Mouse (Mus musculus) heart, embryonic 13.5 days (tissue): ENCODE data around the gene Hacl1. TPM values are rescaled to one million over a fixed set of nuclear protein-coding genes. Genes with fewer than 3 reads are reported as not detected.
A peak's percentile ranks its signal among the peaks of the same experiment; 100 is the strongest.

Source experiments
- ATAC-seq: fragments of 200-750 bp; cut with Nextera tagmentation; 2 replicates; pipeline ENCODE4 v1.8.0; 2017; ENCODE audit warnings: moderate TSS enrichment; ENCODE audit not compliant: insufficient number of reproducible peaks, low FRiP score, low TSS enrichment; ENCODE audit errors: extremely low read depth
- H3K27ac ChIP-seq: fragments of 300-500 bp; sonication (generic); replicated peaks from 2 replicates; pipeline ENCODE4 v1.5.1; 2015; ENCODE audit warnings: moderate library complexity, mild to moderate bottlenecking, inconsistent platforms
- H3K27me3 ChIP-seq: fragments of 300-500 bp; sonication (generic); replicated peaks from 2 replicates; pipeline ENCODE4 v1.6.1; 2015; ENCODE audit warnings: mild to moderate bottlenecking, inconsistent platforms
- H3K36me3 ChIP-seq: fragments of 300-500 bp; sonication (generic); 2 replicates; pipeline ENCODE4 v1.6.1; 2015; ENCODE audit warnings: mild to moderate bottlenecking, inconsistent platforms
- H3K4me1 ChIP-seq: fragments of 300-500 bp; sonication (generic); 2 replicates; pipeline ENCODE4 v1.6.1; 2015; ENCODE audit warnings: inconsistent platforms
- H3K4me2 ChIP-seq: fragments of 300-500 bp; sonication (generic); 2 replicates; pipeline ENCODE4 v1.6.1; 2015; ENCODE audit warnings: inconsistent platforms, mild to moderate bottlenecking, moderate library complexity
- H3K4me3 ChIP-seq: fragments of 300-500 bp; sonication (generic); 2 replicates; pipeline ENCODE4 v1.5.1; 2015; ENCODE audit warnings: moderate library complexity, mild to moderate bottlenecking, inconsistent platforms
- H3K9ac ChIP-seq: fragments of 300-500 bp; sonication (generic); 2 replicates; pipeline ENCODE4 v1.6.1; 2015; ENCODE audit warnings: inconsistent platforms, mild to moderate bottlenecking, moderate library complexity
- H3K9me3 ChIP-seq: fragments of 300-500 bp; sonication (generic); 2 replicates; pipeline ENCODE4 v1.6.1; 2016; ENCODE audit warnings: inconsistent platforms
- WGBS: fragments of 180-500 bp; shearing (Covaris S2); methylation state at CpG from one replicate; pipeline ENCODE4 v1.1.7; 2015; ENCODE audit warnings: mixed read lengths; 5-methylcytosine and 5-hydroxymethylcytosine counted together
- polyA plus RNA-seq: library from polyadenylated mRNA; unstranded; fragments of >200 nt; fragmentation: Nextera tagmentation; extraction: Ambion mirVana; gene quantifications from 2 replicates; pipeline ENCODE4 v1.2.1, GENCODE M21; 2015

The Hacl1 gene
- polyA plus RNA-seq, 1 experiment from 2014 or later = 10.7 TPM

DNA sequence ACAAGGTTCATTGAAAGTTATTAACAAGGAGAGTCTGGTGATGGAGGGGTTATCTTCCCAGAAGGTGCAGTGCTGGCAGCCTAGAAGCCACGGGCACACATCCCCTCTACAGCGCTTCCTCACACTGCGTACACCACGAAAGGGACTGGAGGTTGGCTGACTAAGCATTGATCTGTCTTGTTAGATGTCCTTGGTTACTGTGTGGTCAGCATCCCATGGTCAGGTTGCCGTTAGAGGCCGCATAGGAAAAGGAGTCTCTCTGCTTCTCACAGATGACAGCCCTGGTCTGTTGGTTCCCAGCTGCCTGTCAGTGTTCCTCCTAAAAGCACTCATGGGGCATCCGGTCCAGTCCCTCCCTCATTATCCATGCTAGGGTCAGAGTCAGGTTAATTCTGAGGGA is 10.1 kb upstream of the Hacl1 start:
- no peak overlapping the region for H3K4me2 ChIP-seq
- H3K4me3 ChIP-seq = no peak overlapping the region
- peaks cover 34% of the 10 kb centered on the region for H3K4me1 ChIP-seq
- no peak overlapping the region for H3K9ac ChIP-seq
- ATAC-seq = no peak
- H3K36me3 ChIP-seq = no peaks in the 10 kb centered on the region
- no peaks in the 10 kb centered on the region for H3K27me3 ChIP-seq
- H3K9me3 ChIP-seq = 0 out of 2 replicates have a peak, but pooled peaks cover 3% of the 10 kb centered on the region
- H3K27ac ChIP-seq = no peak overlapping the region
- WGBS = 60% methylated on average over 7 of the region's 7 CpGs

DNA sequence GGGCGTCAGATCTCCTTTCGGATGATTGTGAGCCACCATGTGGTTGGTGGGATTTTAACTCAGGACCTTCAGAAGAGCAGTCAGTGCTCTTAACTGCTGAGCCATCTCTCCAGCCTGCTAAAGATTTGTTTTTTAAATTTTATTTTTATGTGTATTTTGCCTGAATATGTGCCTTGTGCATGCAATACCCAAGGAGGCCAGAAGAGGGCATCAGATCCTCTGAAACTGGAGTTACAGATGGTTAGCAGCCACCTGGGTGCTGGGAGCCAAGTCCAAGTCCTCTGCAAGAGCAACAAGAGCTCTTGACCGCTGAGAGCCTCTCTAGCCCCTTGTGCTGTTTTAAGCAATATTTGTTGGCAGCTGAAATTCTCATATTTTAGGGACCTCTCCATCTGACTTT is 9.3 kb upstream of the Hacl1 start:
- no peaks in the 10 kb centered on the region for H3K27me3 ChIP-seq
- H3K36me3 ChIP-seq = no peaks in the 10 kb centered on the region
- H3K4me1 ChIP-seq = peaks cover 34% of the 10 kb centered on the region
- no peak overlapping the region for H3K4me3 ChIP-seq
- no peak overlapping the region for H3K27ac ChIP-seq
- ATAC-seq = no peak
- 0 out of 2 replicates have a peak, but pooled peaks cover 3% of the 10 kb centered on the region for H3K9me3 ChIP-seq
- 96% methylated on average over 3 of the region's 3 CpGs for WGBS
- no peak overlapping the region for H3K9ac ChIP-seq
- no peak overlapping the region for H3K4me2 ChIP-seq

DNA sequence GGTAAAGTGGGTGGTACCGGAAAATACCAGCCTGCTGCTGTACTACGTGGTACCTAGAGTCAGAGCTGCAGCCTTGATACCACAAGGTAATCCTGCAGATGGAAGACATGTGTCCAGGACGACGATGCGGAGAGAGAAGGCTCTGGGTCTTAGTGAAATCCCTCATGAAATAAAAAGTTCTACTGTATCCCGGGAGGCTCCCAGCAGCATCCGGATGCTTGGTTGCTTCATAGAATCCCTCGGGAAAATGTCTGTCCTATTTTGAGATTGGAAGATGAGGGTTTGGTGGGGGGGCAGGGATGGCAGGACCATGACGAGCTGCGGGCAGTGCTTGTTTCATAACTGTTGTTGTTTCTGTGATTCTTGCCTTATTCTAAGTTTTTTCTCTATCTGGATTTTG is 6.9 kb upstream of the Hacl1 start:
- WGBS = 83% methylated on average over 10 of the region's 10 CpGs

DNA sequence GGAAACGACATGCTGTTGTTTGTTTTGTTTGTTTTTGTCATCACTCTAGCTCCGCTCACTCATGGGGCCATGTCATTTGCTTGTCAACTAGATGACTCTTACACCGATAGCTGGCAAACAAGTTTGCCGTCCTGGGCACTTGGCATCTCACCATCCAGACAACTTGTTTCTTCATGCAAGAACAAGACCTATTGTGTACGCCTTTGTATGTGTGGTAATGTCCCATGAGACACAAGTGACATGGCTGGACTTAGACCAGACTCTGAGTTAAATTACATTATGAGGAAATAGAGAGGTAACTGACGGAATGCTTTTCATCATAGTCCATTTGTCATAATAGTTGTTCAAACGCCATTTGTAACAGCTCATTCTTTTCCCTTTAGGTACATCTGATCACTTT is 4.8 kb upstream of the Hacl1 start:
- no peak overlapping the region for H3K4me3 ChIP-seq
- H3K4me2 ChIP-seq = no peak overlapping the region
- H3K9me3 ChIP-seq = 0 out of 2 replicates have a peak, but pooled peaks cover 3% of the 10 kb centered on the region
- H3K4me1 ChIP-seq = peaks cover 15% of the 10 kb centered on the region
- no peak overlapping the region for H3K9ac ChIP-seq
- no peaks in the 10 kb centered on the region for H3K36me3 ChIP-seq
- ATAC-seq = no peak
- 81% methylated on average over 7 of the region's 7 CpGs for WGBS
- H3K27me3 ChIP-seq = no peaks in the 10 kb centered on the region
- no peak overlapping the region for H3K27ac ChIP-seq

More for the DNA sequence above, 6.9 kb upstream of the Hacl1 start:
- Histone ChIP-seq H3K9ac (no peak overlapping the region), H3K4me2 (no peak overlapping the region), H3K4me1 (peaks cover 25% of the 10 kb centered on the region), H3K9me3 (0 out of 2 replicates have a peak, but pooled peaks cover 3% of the 10 kb centered on the region), H3K36me3 (no peaks in the 10 kb centered on the region), H3K27ac (no peak overlapping the region), H3K4me3 (no peak overlapping the region), H3K27me3 (no peaks in the 10 kb centered on the region)
- no peak for ATAC-seq

DNA sequence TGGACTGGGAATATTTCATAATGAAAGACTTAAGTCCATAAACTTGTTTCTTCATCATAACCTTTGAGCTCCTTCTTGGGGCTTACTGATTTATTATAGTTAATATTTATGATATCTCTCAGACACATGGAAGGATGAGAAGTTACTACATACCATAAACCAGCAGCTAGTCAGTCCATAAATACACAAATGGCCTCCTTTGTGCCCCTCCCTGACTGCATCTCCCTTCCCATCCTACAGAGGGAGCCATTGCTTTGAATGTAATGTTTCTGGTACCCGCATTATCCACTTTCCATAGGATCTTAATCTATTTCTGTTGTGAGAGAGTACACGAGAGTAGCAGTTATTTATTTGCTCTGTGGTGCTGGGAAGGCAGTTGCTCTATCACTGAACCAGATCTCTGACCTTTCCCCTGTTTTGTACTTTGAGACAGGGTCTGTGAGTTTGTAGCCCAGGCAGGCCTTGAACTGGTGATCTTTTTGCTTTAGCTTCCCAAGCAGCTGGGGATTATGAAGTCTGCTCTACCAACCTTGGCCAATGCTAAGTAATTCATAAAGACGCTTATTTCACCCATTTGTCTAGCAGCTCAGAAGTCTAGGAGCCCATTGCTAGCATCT is 4.0 kb upstream of the Hacl1 start:
- Histone ChIP-seq H3K9ac (no peak overlapping the region), H3K4me2 (no peak overlapping the region), H3K9me3 (no peaks in the 10 kb centered on the region), H3K4me1 (peaks cover 18% of the 10 kb centered on the region), H3K36me3 (no peaks in the 10 kb centered on the region), H3K27me3 (no peaks in the 10 kb centered on the region), H3K27ac (no peak overlapping the region), H3K4me3 (no peak overlapping the region)
- WGBS = 62% methylated on average over 3 of the region's 3 CpGs
- ATAC-seq = no peak

DNA sequence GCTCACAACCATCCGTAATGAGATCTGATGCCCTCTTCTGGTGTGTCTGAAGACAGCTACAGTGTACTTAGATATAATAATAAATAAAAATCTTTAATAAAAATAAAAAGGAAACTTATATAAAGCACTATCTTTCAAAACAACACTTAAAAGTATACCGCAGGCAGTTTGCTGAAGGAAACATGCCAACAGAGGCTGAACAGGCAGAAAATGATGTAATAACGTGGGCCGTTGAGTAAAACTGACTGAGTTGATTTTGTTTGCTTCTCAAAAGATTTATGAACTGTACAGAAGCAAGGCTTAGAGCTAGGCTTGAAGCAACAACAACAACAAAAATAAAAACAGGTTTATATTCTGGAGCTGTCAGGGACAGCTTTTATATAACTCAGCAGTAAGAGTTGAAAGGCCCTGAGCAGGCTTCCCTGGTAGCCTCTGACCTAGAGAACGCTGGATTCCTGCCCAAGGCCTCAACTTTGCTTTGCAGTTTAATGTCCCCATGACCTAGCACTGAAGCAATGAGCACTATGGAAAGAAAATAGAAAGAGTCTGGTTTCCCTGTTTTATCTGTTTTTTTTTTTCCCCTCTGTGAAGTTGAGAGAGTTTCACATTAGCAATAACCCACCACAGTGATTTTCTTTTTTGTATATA is 3.2 kb upstream of the Hacl1 start:
- 82% methylated on average over 5 of the region's 5 CpGs for WGBS

DNA sequence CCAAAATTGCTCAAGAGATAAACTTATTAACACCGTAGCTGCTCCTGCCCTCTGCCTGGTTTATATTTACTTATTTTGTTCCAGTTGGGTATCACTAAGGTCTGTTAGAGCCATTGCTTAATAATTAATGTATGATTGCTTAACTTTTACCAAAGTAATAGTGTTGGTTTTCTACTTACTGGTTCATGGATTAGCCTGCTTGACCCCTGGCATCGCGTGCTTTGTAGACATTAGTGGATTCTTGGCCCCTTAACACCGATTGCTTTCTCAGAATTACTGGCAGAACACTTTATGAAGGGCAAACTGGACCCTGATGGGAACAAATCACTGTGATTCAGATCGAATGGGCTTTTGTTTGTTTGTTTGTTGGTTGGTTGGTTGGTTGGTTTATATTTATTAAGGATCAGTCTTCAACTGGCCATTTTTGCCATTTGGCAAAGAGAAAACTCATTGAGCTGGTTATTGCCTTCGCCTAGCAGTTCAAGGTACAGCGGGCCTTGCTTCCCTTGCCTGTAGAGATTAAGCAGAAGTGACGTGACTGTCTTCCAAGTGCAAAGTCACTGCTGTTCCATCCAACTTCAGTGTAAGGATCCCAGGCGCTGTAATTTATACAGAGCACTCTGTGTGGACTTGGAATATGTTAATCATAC is 545 bp upstream of the Hacl1 start:
- Histone ChIP-seq H3K27me3 (no peaks in the 10 kb centered on the region), H3K4me1 (peaks cover 15% of the 10 kb centered on the region), H3K9me3 (no peaks in the 10 kb centered on the region), H3K9ac (peak overlapping the region; percentile 87), H3K4me2 (peak overlapping the region; percentile 92), H3K4me3 (peak overlapping the region; percentile 81), H3K27ac (peak overlapping the region; percentile 90), H3K36me3 (no peaks in the 10 kb centered on the region)
- ATAC-seq = peak; percentile 16; the same call in 1 of the 2 replicates
- WGBS = 59% methylated on average over 9 of the region's 9 CpGs

More for the DNA sequence above, 3.2 kb upstream of the Hacl1 start:
- Histone ChIP-seq H3K4me3 (no peak overlapping the region), H3K27me3 (no peaks in the 10 kb centered on the region), H3K4me2 (no peak overlapping the region), H3K27ac (no peak overlapping the region), H3K36me3 (no peaks in the 10 kb centered on the region), H3K9ac (no peak overlapping the region), H3K4me1 (peaks cover 21% of the 10 kb centered on the region), H3K9me3 (no peaks in the 10 kb centered on the region)
- ATAC-seq = no peak

DNA sequence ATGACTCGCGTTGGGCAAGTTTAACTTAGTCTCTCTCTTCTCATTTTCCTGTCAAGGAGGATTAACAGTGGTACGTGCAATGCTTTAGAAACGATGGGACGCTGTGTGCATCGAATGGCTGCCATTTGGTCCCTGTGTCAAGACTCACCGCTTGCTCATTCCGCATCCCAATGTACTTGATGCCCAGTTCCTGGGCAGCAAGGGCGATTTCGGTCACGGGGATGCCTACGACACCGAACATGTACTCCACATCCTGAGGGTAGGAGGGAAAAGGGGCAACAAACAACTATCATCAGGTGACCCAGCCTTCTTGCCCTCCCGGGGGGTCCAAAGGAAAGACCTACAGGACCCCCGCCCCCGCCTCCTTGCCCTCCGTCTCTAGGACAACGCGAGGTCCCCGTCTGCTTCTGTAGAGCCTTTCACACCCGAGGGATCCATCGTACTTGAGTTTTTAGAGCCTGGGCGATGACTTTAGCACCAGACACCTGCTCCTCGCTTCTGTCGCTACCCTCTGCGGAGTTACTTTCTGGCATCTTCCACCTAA is 668 bp downstream of the Hacl1 start, which contains the start of gene Gm49387:
TSS of gene Gm49387 (minus strand) at position 533 of the 544 bp plus-strand sequence.
- Histone ChIP-seq H3K4me2 (peak within 1 kb of the TSS; percentile 92), H3K36me3 (no peaks in the 10 kb centered on the region), H3K4me3 (peak within 1 kb of the TSS; percentile 81), H3K9ac (peak within 1 kb of the TSS; percentile 87), H3K27ac (peak within 1 kb of the TSS; percentile 90), H3K9me3 (no peaks in the 10 kb centered on the region), H3K4me1 (peaks cover 15% of the 10 kb centered on the region), H3K27me3 (no peaks in the 10 kb centered on the region)
- WGBS = 4% methylated on average over 26 of the region's 26 CpGs
- peak; percentile 9; the same call in 1 of the 2 replicates for ATAC-seq

DNA sequence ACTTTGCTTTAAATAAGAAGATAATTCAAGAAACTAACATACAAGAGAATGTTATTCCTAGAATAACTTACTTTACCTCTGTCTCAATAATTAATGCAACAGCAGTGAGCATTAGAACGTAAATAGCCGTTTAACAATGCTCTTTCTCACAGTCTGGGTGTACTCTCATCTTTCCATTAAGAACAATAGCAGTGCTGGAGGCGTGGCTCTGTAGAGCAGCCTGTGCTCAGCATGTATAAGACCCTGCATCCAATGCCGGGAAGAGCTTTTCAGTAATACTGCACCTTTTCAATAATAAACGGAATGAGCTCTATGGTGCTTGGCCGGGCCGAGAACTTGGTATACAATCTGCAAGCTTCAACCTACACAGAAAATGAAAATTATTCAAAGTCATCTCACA is 10.4 kb downstream of the Hacl1 start:
- WGBS = 74% methylated on average over 7 of the region's 7 CpGs
- Histone ChIP-seq H3K9me3 (no peaks in the 10 kb centered on the region), H3K4me3 (no peak overlapping the region), H3K36me3 (peaks cover 9% of the 10 kb centered on the region), H3K27me3 (no peaks in the 10 kb centered on the region), H3K4me2 (no peak overlapping the region), H3K27ac (no peak overlapping the region), H3K9ac (no peak overlapping the region), H3K4me1 (no peaks in the 10 kb centered on the region)
- no peak for ATAC-seq

DNA sequence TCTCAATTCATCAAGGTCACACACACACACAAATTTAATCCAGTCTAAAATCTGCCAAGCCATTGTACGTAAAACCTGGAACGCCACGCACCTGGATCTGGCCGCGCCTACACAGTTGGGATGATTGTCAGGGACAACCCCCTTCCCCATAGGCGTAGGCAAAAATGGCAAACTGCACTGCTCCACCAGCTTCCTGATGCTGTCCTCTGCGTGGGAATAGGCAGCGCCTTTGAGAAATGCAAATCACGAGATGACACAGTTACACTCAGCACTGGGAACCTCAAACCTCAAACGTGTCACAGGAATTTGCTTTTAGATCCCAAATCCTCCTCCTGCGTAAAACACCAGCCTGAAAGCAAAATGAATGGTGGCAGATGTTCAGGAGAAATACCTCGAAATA is 18.3 kb downstream of the Hacl1 start:
- 0 out of 2 replicates have a peak, but pooled peaks cover 7% of the 10 kb centered on the region for H3K36me3 ChIP-seq
- H3K4me3 ChIP-seq = no peak overlapping the region
- H3K27ac ChIP-seq = no peak overlapping the region
- ATAC-seq = no peak
- 81% methylated on average over 12 of the region's 12 CpGs for WGBS
- H3K4me1 ChIP-seq = peaks cover 5% of the 10 kb centered on the region; the same call in 1 of the 2 replicates
- no peak overlapping the region for H3K9ac ChIP-seq
- no peak overlapping the region for H3K4me2 ChIP-seq
- no peaks in the 10 kb centered on the region for H3K27me3 ChIP-seq
- no peaks in the 10 kb centered on the region for H3K9me3 ChIP-seq

DNA sequence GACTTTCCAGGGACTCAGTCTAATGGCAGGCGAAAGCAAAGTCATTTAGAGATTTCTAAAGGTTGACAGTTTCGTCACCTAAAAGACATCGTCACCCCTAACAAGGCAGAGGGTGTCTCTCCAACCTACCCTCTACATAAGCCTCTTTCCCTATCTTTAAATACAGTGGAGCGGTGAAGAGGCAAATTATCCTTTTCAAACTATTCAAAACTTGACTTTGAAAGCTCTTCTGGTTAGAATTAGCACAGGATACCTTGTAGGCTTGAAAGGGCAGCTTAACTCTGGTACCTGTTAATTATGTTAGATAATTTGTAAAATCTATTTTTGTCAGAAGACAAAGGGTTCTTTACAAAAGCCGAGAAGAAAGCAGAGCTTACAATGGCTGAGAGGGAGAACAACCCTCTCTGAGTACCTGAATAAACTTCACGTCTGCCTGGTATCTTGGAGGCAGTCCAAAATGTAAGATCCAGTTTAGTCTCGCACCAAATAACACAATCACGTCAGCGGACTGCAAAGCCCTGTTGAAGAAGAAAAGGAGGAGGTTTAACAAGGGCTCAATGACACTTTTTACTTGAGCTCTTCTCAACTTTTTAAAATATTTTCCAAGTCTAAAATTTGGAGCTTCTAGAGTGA is 20.4 kb downstream of the Hacl1 start:
- Histone ChIP-seq H3K4me3 (no peak overlapping the region), H3K36me3 (peaks cover 7% of the 10 kb centered on the region; the same call in 1 of the 2 replicates), H3K4me1 (peaks cover 5% of the 10 kb centered on the region; the same call in 1 of the 2 replicates), H3K27me3 (no peaks in the 10 kb centered on the region), H3K9me3 (no peaks in the 10 kb centered on the region), H3K4me2 (no peak overlapping the region), H3K27ac (0 out of 2 replicates have a peak overlapping the region, but pooled peaks have one; percentile 8), H3K9ac (no peak overlapping the region)
- ATAC-seq = no peak
- WGBS = 63% methylated on average over 9 of the region's 9 CpGs
